Mouse (Mus musculus) erythroblast, adult 5-6 weeks (primary cell): ENCODE data around the gene Slc29a3. TPM values are rescaled to one million over a fixed set of nuclear protein-coding genes. Genes with fewer than 3 reads are reported as not detected.
"Not testable (repeated sequence)": the region's sequence is repeated elsewhere in the genome, so short reads cannot be mapped to it uniquely, and the experiment has no call there.

Source experiments
- ATAC-seq: replicated peaks from 2 replicates; pipeline ENCODE4 v1.8.0; 2016; ENCODE audit warnings: moderate number of reproducible peaks, mild to moderate bottlenecking, moderate TSS enrichment, inconsistent platforms; ENCODE audit not compliant: poor library complexity, low FRiP score, severe bottlenecking
- total RNA-seq, 2 experiments: library from RNA; stranded (forward) in 1 of 2; stranded (reverse) in 1 of 2; fragments of 150-400 nt in 1 of 2; fragments of 200-764, 138-1000 nt in 1 of 2; gene quantifications; 2 replicates each; pipeline versions ENCODE4 v1.2.3 to v1.2.4; 2015 to 2017; ENCODE audit warnings: low replicate concordance in 2 of 2

Slc29a3 gene
- total RNA-seq, 2 experiments from 2014 or later = 4.1 to 7.3 TPM

DNA sequence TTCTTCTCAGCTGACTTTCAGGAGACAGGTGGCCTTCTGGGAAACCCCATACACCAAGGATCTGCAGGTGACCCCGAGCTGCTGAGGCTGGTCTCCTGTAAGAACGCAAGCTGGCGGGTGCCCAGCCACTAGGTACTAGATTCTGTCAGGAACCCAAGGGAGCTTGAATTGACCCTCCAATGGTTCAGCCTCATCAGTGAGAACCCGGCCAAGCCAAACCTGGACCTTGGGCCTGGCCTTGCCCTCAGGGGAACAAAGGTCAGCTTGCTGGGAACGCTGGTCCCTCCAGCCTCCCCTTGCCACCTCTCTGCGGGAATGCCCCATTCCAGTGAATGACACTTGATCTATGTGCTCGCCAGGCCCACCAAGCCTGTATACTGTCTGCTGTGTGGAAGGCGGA is 19.1 kb downstream of the Slc29a3 start:
- ATAC-seq = no peak

DNA sequence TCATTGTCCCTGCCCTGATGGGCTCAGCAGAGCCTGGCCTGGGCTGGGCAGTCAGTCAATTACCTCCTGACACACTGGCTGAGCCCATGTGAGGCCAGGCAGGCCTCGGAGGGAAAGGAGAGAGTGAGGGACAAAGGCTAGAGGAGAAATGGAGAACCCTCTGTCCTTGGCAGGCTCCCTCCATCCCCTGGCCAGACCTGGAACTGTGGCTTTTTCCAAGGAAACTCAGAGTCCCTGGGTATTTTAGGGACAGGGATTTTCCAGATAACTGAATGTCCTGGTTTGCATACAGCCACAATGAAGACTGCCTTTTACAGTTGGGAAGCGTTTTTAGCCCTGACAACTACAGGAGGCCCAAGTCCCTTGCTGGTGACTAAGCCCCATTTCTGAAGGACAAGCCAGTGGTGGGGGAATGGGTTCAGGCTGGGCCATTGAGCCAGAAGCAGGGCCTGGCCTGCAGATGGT is 20.2 kb downstream of the Slc29a3 start:
- ATAC-seq = no peak

GRCm38 (mm10) chr10:60731742-60732141 is 20.9 kb downstream of the Slc29a3 start:
- no peak for ATAC-seq

DNA sequence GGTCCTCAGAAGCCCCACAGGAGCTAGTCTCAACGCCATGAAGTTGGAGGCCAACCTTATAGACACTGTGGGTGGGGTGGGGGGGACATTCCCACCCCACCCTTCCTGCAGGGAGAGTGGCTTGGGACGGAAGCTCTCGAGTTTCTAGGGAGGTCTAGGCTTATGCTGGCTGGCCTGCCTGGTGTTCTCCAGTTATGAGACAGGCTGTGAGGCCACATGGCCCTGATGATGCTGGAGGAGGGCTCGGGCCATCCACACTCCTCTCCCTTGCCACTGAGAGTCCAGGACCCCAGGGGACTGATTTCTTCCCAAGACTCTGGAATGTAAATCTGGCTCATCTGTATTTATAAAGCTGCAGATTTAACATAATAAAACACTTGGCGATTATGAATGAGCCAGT is 25.3 kb downstream of the Slc29a3 start:
- no peak for ATAC-seq

- ATAC-seq = no peak
Observed at GRCm38 (mm10) chr10:60726896-60727295, 25.7 kb downstream of the Slc29a3 start.

GRCm38 (mm10) chr10:60724496-60724895 is 28.1 kb downstream of the Slc29a3 start:
- no peak for ATAC-seq

- ATAC-seq = no peak
Observed at GRCm38 (mm10) chr10:60723345-60723744, 29.2 kb downstream of the Slc29a3 start.

DNA sequence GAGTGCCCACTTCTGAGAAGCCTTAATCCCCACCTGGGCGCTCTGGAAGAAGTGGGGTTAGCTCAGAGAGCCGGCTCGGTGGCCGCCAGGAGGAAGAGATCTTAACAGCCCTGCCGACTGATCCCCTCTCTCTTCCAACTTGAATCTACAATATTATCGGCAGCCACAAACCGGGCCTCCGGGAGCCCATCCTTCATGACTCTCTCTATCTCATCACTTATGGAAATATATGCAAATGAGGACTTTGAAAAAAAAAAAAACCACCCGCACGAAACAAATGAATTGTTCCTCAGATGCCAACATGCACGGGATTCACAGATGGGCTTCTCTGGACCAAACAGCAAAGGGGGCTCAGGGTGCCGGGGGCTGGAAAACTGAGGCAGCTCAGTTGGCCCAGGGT is 31.0 kb downstream of the Slc29a3 start:
- no peak for ATAC-seq

GRCm38 (mm10) chr10:60720461-60720860 is 32.1 kb downstream of the Slc29a3 start:
- ATAC-seq = no peak

GRCm38 (mm10) chr10:60718491-60718890 is 34.1 kb downstream of the Slc29a3 start:
- no peak for ATAC-seq

- no peak for ATAC-seq
Observed at GRCm38 (mm10) chr10:60716449-60716848, 36.1 kb downstream of the Slc29a3 start.

GRCm38 (mm10) chr10:60712299-60712698 is 40.3 kb downstream of the Slc29a3 start:
- not testable (repeated sequence) for ATAC-seq

GRCm38 (mm10) chr10:60708837-60709236 is 43.8 kb downstream of the Slc29a3 start:
- ATAC-seq = no peak

DNA sequence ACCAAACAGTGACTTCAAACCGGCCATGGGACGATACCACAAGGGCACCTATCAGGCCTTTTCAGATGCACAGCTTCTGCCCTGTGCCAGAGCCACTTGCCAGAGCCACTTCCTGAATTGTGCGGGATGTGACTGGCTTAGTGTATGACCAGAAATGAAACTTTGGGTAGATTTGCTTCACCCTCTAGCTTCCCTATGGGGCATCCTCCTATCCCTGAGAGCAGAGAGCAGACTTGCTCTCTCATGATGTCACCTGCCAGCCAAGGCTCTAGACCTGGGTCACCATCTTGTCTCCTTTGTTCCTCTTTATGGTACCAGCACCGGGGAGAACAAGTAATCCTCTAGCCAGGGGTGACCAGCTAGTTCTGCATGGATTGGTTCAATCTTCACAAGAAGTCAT is 46.3 kb downstream of the Slc29a3 start:
- ATAC-seq = no peak

DNA sequence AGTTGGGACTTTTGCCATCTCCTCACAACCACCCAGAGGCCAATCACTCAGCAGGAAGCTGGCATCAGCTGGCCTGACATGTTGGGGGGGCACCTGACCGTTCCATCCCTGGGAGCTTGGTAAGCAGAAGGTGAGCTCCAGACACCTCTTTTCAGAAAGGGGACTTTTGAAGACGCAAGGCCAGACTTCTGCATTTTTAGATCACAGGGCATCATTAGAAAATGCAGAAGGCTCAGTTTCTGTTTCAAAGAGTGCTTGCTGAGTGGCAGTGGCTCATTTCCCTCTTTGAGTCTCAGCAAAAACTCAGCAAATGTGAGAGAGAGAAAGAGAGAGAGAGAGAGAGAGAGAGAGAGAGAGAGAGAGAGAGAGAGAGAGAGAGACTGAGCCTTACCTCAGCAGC is 47.5 kb downstream of the Slc29a3 start:
- no peak for ATAC-seq

GRCm38 (mm10) chr10:60697775-60698174 is 54.8 kb downstream of the Slc29a3 start:
- no peak for ATAC-seq

GRCm38 (mm10) chr10:60696975-60697374 is 55.6 kb downstream of the Slc29a3 start:
- peak; percentile 64 for ATAC-seq

GRCm38 (mm10) chr10:60696390-60696789 is 56.2 kb downstream of the Slc29a3 start, which contains the start of gene Cdh23:
Gene Cdh23 (minus strand): TSS chr10:60696490.
- ATAC-seq = no peak

DNA sequence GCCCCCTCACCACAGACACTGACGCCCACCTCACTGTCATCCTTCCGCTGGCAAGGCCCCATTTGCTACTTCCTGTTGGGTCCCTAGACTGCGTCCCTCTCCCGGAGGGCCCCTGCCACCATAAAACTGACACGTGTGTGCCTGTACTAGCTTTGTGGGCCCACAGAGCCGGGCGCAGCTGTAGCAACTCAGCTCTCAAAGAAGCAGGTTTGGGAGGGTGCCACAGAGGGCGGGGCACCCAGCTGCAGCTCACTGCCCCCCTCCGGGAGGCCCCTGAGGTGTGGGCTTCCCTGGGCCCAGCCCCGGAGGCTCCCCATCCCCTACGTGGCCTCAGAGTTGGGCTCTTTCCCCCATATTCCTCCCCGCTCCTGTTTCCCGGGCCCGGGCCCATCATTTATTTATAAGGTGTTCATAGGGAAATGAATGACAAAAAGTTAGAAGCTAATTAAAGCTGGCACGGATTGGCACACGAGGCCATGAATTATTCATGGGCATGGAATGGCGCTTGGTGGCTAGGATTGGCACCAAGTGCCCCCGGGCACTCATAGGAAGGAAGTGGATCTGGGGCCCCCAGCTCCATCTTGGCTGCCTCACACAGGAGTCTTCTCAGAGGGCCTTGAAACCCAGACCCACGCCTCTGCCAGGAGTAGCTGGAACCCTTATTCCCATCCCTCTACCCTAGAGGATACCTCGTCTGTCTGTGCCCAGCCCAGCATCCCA is 60.8 kb downstream of the Slc29a3 start:
- ATAC-seq = no peak

GRCm38 (mm10) chr10:60690960-60691359 is 61.6 kb downstream of the Slc29a3 start:
- ATAC-seq = no peak

DNA sequence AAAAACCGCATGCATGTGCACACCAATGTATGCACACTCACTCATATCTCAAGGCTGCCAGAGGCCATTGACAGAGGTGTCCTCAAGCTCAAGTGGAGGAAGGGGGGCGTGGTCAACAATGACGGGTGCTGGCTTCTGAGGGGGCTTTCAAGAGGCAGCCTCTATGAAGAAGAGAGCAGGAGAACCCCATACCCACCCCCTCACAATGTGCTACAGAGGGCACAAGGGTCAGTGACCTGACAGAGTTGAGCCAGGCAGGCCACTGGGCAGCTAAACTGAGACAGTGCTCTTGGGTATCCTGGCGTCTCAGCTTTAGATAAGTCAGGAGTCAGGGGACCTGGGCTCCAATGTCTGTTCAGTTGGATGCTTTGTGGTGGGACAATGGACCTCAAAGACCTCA is 63.2 kb downstream of the Slc29a3 start:
- ATAC-seq = no peak
